Mouse (Mus musculus) midbrain, embryonic 16.5 days (tissue): ENCODE measurements at regions not wholly inside any gene's neighbourhood (a gene's known extent, or its start where the extent isn't known, plus 50 kb on each side); places are given as distances from the start of the nearest gene placed in this dataset.

Source experiments
- ATAC-seq: fragments of 200-750 bp; cut with Nextera tagmentation; 2 replicates; pipeline ENCODE4 v1.8.0; 2017; ENCODE audit warnings: moderate TSS enrichment
- H3K27ac ChIP-seq: fragments of 300-500 bp; sonication (generic); 2 replicates; pipeline ENCODE4 v1.5.1; 2014; ENCODE audit warnings: mild to moderate bottlenecking, low read length, mixed read lengths
- H3K27me3 ChIP-seq: fragments of 300-500 bp; sonication (generic); 2 replicates; pipeline ENCODE4 v1.6.1; 2014; ENCODE audit warnings: low read depth, low read length, mixed read lengths; ENCODE audit not compliant: control insufficient read depth, insufficient read depth
- H3K36me3 ChIP-seq: fragments of 300-500 bp; sonication (generic); 2 replicates; pipeline ENCODE4 v1.6.1; 2014; ENCODE audit warnings: mild to moderate bottlenecking, low read length, moderate library complexity, mixed read lengths; ENCODE audit not compliant: control insufficient read depth, insufficient read depth
- H3K4me1 ChIP-seq: fragments of 300-500 bp; sonication (generic); 2 replicates; pipeline ENCODE4 v1.6.1; 2014; ENCODE audit warnings: mild to moderate bottlenecking, low read length, mixed read lengths; ENCODE audit not compliant: control insufficient read depth, insufficient read depth
- H3K4me2 ChIP-seq: fragments of 300-500 bp; sonication (generic); 2 replicates; pipeline ENCODE4 v1.6.1; 2014; ENCODE audit warnings: mild to moderate bottlenecking, low read length, mixed read lengths
- H3K4me3 ChIP-seq: fragments of 300-500 bp; sonication (generic); 2 replicates; pipeline ENCODE4 v1.5.1; 2014; ENCODE audit warnings: low read depth, mild to moderate bottlenecking, low read length, moderate library complexity, mixed read lengths
- H3K9ac ChIP-seq: fragments of 300-500 bp; sonication (generic); 2 replicates; pipeline ENCODE4 v1.6.1; 2014; ENCODE audit warnings: low read depth, low read length, mixed read lengths
- H3K9me3 ChIP-seq: fragments of 300-500 bp; sonication (generic); replicated peaks from 2 replicates; pipeline ENCODE4 v1.6.1; 2014; ENCODE audit warnings: mild to moderate bottlenecking, low read length, mixed read lengths; ENCODE audit not compliant: control insufficient read depth, poor library complexity, severe bottlenecking
- WGBS: fragments of 180-500 bp; shearing (Covaris S2); extraction: QIAGEN DNeasy Blood & Tissue Kit; methylation state at CpG from one replicate; pipeline ENCODE4 v1.1.7; 2014; 5-methylcytosine and 5-hydroxymethylcytosine counted together

DNA sequence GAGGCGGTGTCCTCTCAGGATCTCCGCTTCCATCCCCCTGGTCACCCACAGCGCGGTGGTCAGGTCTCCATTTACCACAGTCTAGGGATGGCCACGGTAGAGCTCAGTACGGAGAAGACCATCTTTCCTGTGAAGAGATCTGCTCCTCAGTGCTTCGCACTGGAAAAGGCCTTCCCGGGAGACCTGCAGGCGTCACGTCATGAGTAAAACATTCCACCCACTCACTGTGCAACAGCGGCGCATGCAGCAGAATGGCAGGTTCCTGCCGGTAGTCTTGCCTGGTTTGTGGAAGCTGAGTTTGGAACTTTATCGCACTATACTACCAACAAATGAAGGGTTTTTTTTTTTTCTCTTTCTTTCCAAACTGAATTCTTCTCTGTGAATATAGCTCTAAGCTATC lies 156.1 kb upstream of the Prickle1 start:
- H3K36me3 ChIP-seq: no peaks in the 10 kb centered on the region
- H3K4me2 ChIP-seq: no peak overlapping the region
- WGBS: 89% methylated on average over 14 of the region's 14 CpGs
- no peak overlapping the region for H3K9ac ChIP-seq
- H3K4me1 ChIP-seq: no peaks in the 10 kb centered on the region
- H3K27me3 ChIP-seq: no peaks in the 10 kb centered on the region
- no peak overlapping the region for H3K27ac ChIP-seq
- ATAC-seq: no peak
- no peaks in the 10 kb centered on the region; the same call in 1 of the 2 replicates for H3K9me3 ChIP-seq
- no peak overlapping the region for H3K4me3 ChIP-seq

DNA sequence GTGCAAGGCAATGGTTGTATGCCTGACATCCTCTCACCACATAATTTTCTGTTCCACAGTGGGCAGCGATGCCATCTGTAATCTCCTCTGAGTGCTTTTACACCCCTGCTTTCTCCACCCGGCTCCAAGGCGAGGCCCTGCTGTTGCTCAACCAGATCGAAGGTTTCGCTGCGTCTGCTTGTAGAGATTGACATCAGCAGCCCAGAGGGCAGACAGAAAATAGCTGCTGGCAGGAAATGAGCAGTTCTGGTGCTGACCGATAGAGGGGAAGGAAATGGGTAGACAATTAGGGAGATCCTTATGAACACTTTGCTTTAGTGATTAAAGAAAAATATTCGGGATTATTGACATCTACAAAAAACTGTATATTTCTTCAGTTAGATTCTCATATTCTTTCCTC lies 155.3 kb upstream of the Prickle1 start:
- 56% methylated on average over 8 of the region's 8 CpGs for WGBS

DNA sequence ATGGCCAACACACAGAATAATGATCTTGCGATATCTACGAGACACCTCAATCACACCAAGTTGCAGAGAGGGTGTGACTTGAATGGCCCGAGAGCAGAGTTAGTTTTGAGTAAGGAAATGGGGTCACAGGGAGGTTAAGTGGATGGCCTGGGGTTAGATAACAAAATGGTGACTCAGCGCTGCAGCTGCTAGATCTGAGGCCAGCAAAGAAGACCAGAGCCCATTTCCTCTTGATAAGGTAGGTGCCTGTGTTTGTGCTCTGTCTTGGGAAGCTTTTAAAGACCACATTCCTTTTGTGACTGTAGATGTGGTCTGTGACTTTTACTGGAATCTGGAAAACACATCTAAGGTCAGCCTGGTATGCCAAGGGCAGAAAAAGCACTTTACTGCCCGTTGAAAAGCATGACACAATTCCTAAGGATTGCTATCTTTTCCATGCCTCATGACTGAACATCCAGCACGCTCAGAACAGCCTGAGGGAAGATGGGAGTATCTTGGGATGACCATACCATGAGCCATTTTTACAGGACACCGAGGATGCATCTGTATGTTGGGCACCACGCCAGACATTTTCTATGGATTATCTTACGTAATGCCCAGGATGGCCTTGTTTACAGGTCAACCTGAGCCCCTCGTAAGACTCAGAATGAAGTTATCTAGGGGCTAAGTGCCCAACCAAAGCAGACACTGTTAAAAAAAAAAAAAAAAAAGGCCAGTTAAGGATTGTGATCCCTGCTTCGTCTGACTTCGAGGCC lies 148.7 kb upstream of the Prickle1 start:
- Histone ChIP-seq H3K4me3 (no peak overlapping the region), H3K4me1 (no peaks in the 10 kb centered on the region), H3K9ac (no peak overlapping the region), H3K27me3 (no peaks in the 10 kb centered on the region), H3K36me3 (no peaks in the 10 kb centered on the region), H3K4me2 (no peak overlapping the region), H3K9me3 (no peaks in the 10 kb centered on the region; the same call in 1 of the 2 replicates), H3K27ac (no peak overlapping the region)
- WGBS: 78% methylated on average over 12 of the region's 12 CpGs
- ATAC-seq: no peak

More for the DNA sequence above, 155.3 kb upstream of the Prickle1 start:
- Histone ChIP-seq H3K4me3 (no peak overlapping the region), H3K27ac (no peak overlapping the region), H3K4me2 (no peak overlapping the region), H3K9me3 (no peaks in the 10 kb centered on the region; the same call in 1 of the 2 replicates), H3K4me1 (no peaks in the 10 kb centered on the region), H3K36me3 (no peaks in the 10 kb centered on the region), H3K9ac (no peak overlapping the region), H3K27me3 (no peaks in the 10 kb centered on the region)
- no peak for ATAC-seq

GRCm38 (mm10) chr15:93733731-93734510 lies 138.2 kb upstream of the Prickle1 start:
- no peak overlapping the region for H3K4me3 ChIP-seq
- no peak for ATAC-seq
- no peak overlapping the region for H3K27ac ChIP-seq
- WGBS: 86% methylated on average over 18 of the region's 18 CpGs
- no peaks in the 10 kb centered on the region for H3K4me1 ChIP-seq
- no peak overlapping the region for H3K9ac ChIP-seq
- no peak overlapping the region for H3K4me2 ChIP-seq
- no peaks in the 10 kb centered on the region for H3K9me3 ChIP-seq
- no peaks in the 10 kb centered on the region for H3K36me3 ChIP-seq
- no peaks in the 10 kb centered on the region for H3K27me3 ChIP-seq

DNA sequence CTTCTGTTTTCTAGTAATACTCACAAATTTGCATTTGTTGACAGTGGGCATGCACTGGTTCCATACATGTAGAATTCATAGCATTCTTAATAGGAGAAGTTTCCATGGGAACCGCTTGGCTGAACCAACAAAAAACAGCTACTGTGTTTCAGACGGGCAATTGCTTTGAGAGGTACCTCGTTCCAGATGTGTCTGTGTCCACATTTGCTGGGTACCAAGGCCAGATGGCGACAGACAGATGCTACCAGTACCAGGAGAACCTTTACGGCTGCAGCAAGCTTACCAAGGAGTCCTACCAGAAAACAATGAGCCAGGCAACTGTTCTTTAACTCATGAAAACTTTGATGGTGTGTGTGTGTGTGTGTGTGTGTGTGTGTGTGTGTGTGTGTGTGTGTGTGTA lies 137.1 kb upstream of the Prickle1 start:
- Histone ChIP-seq H3K4me1 (no peaks in the 10 kb centered on the region), H3K4me3 (no peak overlapping the region), H3K27me3 (no peaks in the 10 kb centered on the region), H3K4me2 (no peak overlapping the region), H3K27ac (no peak overlapping the region), H3K9ac (no peak overlapping the region), H3K9me3 (no peaks in the 10 kb centered on the region), H3K36me3 (no peaks in the 10 kb centered on the region)
- no peak for ATAC-seq
- WGBS: 57% methylated on average over 5 of the region's 5 CpGs

DNA sequence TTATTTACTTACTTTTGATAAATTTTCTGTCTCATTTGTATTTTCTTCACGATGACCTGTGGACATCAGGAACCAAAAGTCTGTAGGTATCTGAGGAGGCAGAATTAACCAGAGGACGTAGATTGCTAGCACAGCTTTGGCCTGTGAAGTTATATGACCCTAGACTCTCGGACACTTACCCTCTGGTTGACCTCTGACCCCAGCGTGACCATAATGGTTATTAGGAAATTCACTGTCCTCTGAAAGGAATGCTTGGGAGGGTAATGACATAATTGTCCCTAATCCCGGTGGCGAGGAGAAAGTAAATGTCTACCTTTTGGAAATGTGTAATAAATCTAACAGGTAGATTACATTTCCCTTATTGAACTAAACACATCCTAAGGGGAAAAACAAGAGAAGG lies 135.5 kb upstream of the Prickle1 start:
- Histone ChIP-seq H3K27ac (no peak overlapping the region), H3K4me1 (no peaks in the 10 kb centered on the region), H3K4me2 (no peak overlapping the region), H3K4me3 (no peak overlapping the region), H3K9ac (no peak overlapping the region), H3K36me3 (no peaks in the 10 kb centered on the region), H3K27me3 (no peaks in the 10 kb centered on the region), H3K9me3 (no peaks in the 10 kb centered on the region)
- ATAC-seq: no peak
- WGBS: 85% methylated on average over 6 of the region's 6 CpGs

DNA sequence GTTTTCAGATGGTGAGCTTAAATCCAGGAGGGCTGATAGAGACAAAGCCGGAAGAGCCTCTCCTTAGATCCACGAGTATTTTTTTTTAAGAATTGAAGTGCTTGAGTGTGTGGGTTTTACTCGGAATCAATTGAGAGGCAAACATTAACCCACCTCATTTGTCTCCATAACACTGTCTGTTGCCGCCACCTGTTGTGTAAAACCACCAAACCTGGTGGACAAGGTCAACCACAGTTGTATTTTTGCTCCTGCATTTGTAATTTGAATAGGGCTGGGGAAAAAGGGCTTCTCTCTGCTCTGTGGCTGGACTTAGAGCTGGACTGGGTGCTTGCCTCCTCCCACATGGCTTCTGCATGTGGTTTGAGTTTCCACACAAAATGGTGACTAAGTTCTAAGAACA lies 119.8 kb upstream of the Prickle1 start:
- no peaks in the 10 kb centered on the region for H3K9me3 ChIP-seq
- H3K4me1 ChIP-seq: no peaks in the 10 kb centered on the region
- H3K27me3 ChIP-seq: no peaks in the 10 kb centered on the region
- no peak overlapping the region for H3K4me3 ChIP-seq
- no peak overlapping the region for H3K27ac ChIP-seq
- no peak for ATAC-seq
- WGBS: 78% methylated on average over 4 of the region's 4 CpGs
- H3K9ac ChIP-seq: no peak overlapping the region
- no peak overlapping the region for H3K4me2 ChIP-seq
- no peaks in the 10 kb centered on the region for H3K36me3 ChIP-seq

DNA sequence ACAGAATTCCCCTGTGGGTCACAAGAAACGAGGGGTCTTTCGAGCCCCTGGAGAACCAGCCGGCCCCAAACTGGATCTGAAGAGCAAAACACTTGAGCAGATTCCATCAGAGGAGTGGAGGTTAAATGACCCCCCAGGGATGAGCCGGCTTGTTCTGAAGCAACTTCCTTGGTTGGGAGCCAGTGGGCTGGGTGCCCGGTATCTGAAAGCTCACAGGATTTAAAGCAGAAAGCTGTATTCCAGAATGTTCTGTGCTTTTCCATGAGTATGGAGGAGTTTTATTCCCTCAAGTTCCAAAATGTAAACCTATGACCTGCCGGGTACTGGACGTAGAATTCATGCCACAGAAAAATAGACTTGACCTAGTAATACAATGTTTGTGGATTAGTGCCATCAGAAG lies 117.7 kb upstream of the Prickle1 start:
- H3K36me3 ChIP-seq: no peaks in the 10 kb centered on the region
- H3K27me3 ChIP-seq: no peaks in the 10 kb centered on the region
- no peak overlapping the region for H3K4me3 ChIP-seq
- H3K27ac ChIP-seq: no peak overlapping the region
- 90% methylated on average over 7 of the region's 7 CpGs for WGBS
- H3K4me1 ChIP-seq: no peaks in the 10 kb centered on the region
- H3K9ac ChIP-seq: no peak overlapping the region
- no peak overlapping the region for H3K4me2 ChIP-seq
- H3K9me3 ChIP-seq: no peaks in the 10 kb centered on the region
- ATAC-seq: no peak

DNA sequence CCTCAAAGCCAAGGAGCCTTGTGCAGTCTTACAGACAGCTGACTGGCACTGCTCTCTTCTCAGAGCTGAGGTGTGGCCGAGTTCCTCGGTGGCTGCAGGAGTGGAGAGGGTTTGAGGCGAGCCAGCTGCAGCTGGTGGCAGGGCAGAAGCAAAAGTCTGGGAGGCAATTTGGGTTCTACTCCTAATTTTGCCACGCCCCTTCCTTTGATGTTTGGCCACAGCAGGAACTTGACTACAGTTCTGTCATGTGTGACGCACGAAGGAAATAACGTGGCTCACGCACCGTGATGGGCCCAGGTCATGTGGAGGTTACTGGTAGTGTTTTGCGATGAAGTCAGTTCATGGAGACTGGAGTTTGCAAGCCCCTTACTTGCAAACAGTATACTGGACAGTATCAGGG lies 116.9 kb upstream of the Prickle1 start:
- Histone ChIP-seq H3K4me1 (no peaks in the 10 kb centered on the region), H3K27ac (no peak overlapping the region), H3K9me3 (no peaks in the 10 kb centered on the region), H3K4me3 (no peak overlapping the region), H3K9ac (no peak overlapping the region), H3K27me3 (no peaks in the 10 kb centered on the region), H3K4me2 (no peak overlapping the region), H3K36me3 (no peaks in the 10 kb centered on the region)
- ATAC-seq: no peak
- 78% methylated on average over 10 of the region's 10 CpGs for WGBS
